Mouse (Mus musculus) embryonic facial prominence, embryonic 12.5 days (tissue): ENCODE data around the gene Zfhx3. TPM values are rescaled to one million over a fixed set of nuclear protein-coding genes. Genes with fewer than 3 reads are reported as not detected.

ENCODE experiments used
- ATAC-seq: fragments of 200-750 bp; cut with Nextera tagmentation; 2 replicates; pipeline ENCODE4 v1.8.0; 2017; ENCODE audit not compliant: insufficient number of reproducible peaks, insufficient read depth, low FRiP score, low TSS enrichment
- H3K27ac ChIP-seq: fragments of 300-500 bp; sonication (generic); 2 replicates; pipeline ENCODE4 v1.5.1; 2016; ENCODE audit warnings: mild to moderate bottlenecking
- H3K27me3 ChIP-seq: fragments of 300-500 bp; sonication (generic); 2 replicates; pipeline ENCODE4 v1.6.1; 2016; ENCODE audit warnings: mild to moderate bottlenecking, moderate library complexity
- H3K36me3 ChIP-seq: fragments of 300-500 bp; sonication (generic); 2 replicates; pipeline ENCODE4 v1.6.1; 2016; ENCODE audit warnings: mild to moderate bottlenecking
- H3K4me1 ChIP-seq: fragments of 300-500 bp; sonication (generic); 2 replicates; pipeline ENCODE4 v1.6.1; 2016
- H3K4me2 ChIP-seq: fragments of 300-500 bp; sonication (generic); replicated peaks from 2 replicates; pipeline ENCODE4 v1.6.1; 2016; ENCODE audit warnings: mild to moderate bottlenecking, moderate library complexity
- H3K4me3 ChIP-seq: fragments of 300-500 bp; sonication (generic); 2 replicates; pipeline ENCODE4 v1.5.1; 2016; ENCODE audit warnings: mild to moderate bottlenecking
- H3K9ac ChIP-seq: fragments of 300-500 bp; sonication (generic); 2 replicates; pipeline ENCODE4 v1.6.1; 2016; ENCODE audit warnings: mild to moderate bottlenecking, moderate library complexity
- H3K9me3 ChIP-seq: fragments of 300-500 bp; sonication (generic); 2 replicates; pipeline ENCODE4 v1.6.1; 2016; ENCODE audit warnings: mild to moderate bottlenecking, moderate library complexity
- WGBS: fragments of 180-500 bp; shearing (Covaris S2); methylation state at CpG from one replicate; pipeline ENCODE4 v1.1.7; 2016; 5-methylcytosine and 5-hydroxymethylcytosine counted together
- polyA plus RNA-seq: library from polyadenylated mRNA; unstranded; fragments of >200 nt; fragmentation: Nextera tagmentation; extraction: Ambion mirVana; gene quantifications from 2 replicates; pipeline ENCODE4 v1.2.1, GENCODE M21; 2016

Zfhx3 gene
- polyA plus RNA-seq, 1 experiment from 2014 or later = 43.1 TPM

DNA sequence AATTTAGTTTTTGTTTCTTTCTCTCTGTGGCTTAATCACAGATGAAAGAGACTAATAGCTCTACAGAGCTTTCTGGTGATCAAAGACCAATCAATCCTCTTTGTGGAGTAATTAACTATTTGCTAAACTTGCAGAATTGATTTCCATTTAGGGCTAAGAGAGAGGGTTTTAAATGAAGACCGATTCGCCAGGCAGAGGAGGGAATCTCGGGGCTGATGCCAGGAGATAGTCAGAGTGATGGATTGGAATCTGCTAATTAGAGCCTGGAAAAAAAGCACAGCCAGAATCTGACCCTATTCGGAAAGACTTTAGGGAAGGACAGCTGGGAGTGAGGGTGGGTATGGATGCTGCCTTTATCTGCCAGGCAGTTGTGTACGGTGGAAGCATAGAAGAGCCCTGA lies 490.9 kb downstream of the Zfhx3 start:
- H3K36me3 ChIP-seq = no peaks in the 10 kb centered on the region
- H3K9ac ChIP-seq = no peak overlapping the region
- H3K9me3 ChIP-seq = no peaks in the 10 kb centered on the region
- no peak overlapping the region for H3K4me2 ChIP-seq
- H3K4me1 ChIP-seq = no peaks in the 10 kb centered on the region; the same call in 1 of the 2 replicates
- no peaks in the 10 kb centered on the region for H3K27me3 ChIP-seq
- no peak overlapping the region for H3K27ac ChIP-seq
- no peak for ATAC-seq
- no peak overlapping the region for H3K4me3 ChIP-seq
- WGBS = 60% methylated on average over 5 of the region's 5 CpGs

DNA sequence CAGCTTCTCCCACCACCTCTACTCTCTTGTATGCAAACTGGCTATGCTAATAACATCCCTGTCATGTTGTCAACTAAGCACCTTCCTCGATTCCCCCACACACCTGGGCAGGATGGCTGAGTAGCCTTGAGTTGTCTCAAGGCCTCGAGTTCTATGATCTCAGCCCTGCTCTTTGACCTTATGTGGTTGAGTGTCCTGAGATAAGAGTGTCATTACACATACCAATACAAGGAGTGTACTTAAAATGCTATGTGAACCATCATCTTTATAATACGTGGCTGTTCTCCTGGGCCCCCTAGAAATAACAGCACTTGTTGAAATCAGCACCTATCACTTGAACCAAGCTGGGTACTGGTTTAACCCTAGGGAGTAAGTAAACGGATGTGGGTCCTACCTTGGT lies 492.1 kb downstream of the Zfhx3 start:
- Histone ChIP-seq H3K36me3 (no peaks in the 10 kb centered on the region), H3K4me3 (no peak overlapping the region), H3K4me2 (no peak overlapping the region), H3K27me3 (no peaks in the 10 kb centered on the region), H3K4me1 (no peaks in the 10 kb centered on the region; the same call in 1 of the 2 replicates), H3K9ac (no peak overlapping the region), H3K27ac (no peak overlapping the region), H3K9me3 (no peaks in the 10 kb centered on the region)
- 75% methylated on average over 4 of the region's 4 CpGs for WGBS
- ATAC-seq = no peak

DNA sequence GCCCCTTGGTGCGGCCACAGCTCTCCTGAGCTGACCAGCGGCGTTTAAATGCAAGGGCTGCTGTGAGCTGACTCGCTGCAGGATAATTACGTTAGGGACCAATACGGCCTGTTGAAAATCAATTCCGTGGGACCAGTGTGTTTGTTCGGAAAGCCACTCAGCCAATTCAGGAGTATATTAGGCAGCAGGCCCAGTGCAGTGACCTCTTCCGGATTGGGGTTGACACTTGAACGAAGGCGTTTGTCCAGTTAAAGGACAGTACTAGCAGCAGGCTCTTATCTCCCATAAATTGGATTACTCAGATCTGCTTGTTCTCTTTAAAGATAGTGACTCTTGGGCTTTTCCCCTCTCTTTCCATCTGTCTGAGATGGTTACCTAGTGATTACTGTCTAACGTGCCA lies 493.9 kb downstream of the Zfhx3 start:
- 65% methylated on average over 12 of the region's 12 CpGs for WGBS
- Histone ChIP-seq H3K27ac (no peak overlapping the region), H3K4me1 (no peaks in the 10 kb centered on the region; the same call in 1 of the 2 replicates), H3K27me3 (no peaks in the 10 kb centered on the region), H3K9ac (no peak overlapping the region), H3K4me3 (no peak overlapping the region), H3K9me3 (no peaks in the 10 kb centered on the region), H3K36me3 (no peaks in the 10 kb centered on the region), H3K4me2 (no peak overlapping the region)
- ATAC-seq = no peak

DNA sequence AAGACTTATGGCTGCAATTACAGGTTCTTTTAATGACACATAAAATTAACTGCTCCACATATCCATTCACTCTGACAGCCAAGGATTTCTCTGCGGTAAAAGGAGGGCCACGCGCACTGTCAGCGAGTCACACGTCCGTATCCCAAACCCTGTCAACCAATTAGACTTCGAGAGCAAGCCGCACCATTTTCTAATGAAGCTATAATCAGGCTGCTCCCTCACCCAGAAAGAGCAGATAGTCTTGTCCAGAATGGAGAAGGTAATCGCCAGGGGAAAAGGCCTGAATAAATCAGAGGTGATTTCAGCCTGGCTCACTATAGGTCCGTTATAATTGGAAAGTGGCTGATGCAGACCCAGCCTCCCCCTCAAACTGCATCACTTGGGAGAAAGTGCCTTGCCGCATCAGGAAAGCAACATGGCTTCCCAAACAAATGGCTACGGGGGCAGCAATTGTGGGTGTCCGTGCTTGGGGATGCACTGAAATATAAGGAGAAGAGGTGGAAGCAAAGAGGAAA lies 494.9 kb downstream of the Zfhx3 start:
- no peaks in the 10 kb centered on the region for H3K27me3 ChIP-seq
- H3K9ac ChIP-seq = no peak overlapping the region
- H3K36me3 ChIP-seq = no peaks in the 10 kb centered on the region
- WGBS = 83% methylated on average over 13 of the region's 13 CpGs
- ATAC-seq = no peak
- no peak overlapping the region for H3K27ac ChIP-seq
- no peak overlapping the region for H3K4me3 ChIP-seq
- no peaks in the 10 kb centered on the region; the same call in 1 of the 2 replicates for H3K4me1 ChIP-seq
- no peaks in the 10 kb centered on the region for H3K9me3 ChIP-seq
- no peak overlapping the region for H3K4me2 ChIP-seq

DNA sequence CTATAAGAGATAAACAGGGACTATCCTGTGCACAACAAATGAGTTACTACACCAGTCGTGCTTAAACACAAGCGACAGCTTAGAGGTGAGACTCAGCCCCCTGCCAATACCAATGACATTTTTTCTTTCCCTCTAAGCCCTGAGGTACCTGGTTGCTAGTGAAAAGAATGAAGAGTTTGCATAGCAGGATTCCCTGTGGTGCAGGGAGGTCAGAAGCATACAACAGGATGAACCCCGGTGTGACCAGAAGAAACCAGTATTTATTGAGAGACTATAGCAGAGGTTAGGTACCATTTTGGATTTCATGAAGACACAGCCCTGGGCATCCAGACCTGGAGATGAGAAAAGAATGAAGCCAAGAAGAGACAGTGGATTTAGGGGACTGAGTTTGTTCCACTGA lies 498.0 kb downstream of the Zfhx3 start:
- no peaks in the 10 kb centered on the region for H3K9me3 ChIP-seq
- no peak overlapping the region for H3K27ac ChIP-seq
- H3K4me2 ChIP-seq = no peak overlapping the region
- H3K4me1 ChIP-seq = no peaks in the 10 kb centered on the region; the same call in 1 of the 2 replicates
- H3K27me3 ChIP-seq = no peaks in the 10 kb centered on the region
- no peaks in the 10 kb centered on the region for H3K36me3 ChIP-seq
- no peak overlapping the region for H3K4me3 ChIP-seq
- H3K9ac ChIP-seq = no peak overlapping the region
- WGBS = 64% methylated on average over 3 of the region's 3 CpGs
- ATAC-seq = no peak

DNA sequence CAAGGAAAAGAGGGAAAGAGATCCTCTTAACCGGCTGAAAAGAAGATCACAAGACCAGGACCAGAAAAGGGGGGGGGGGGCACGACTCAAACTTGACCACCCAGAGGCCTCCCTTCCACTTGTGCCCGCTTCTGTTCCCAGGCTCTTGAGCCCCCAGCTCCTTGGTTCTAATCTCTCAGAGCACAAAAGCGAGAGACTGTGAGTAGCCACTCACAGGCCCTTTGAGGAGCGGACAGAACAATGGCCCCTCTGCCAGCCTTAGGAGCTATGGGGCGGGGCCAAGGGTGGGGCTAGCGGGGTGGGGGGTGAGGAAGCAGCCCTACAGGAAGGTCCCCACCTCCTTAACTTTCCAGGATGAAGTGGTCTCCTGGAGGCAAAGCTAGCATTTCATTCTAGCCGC lies 508.4 kb downstream of the Zfhx3 start:
- Histone ChIP-seq H3K36me3 (no peaks in the 10 kb centered on the region), H3K4me1 (no peaks in the 10 kb centered on the region), H3K9ac (no peak overlapping the region), H3K9me3 (no peaks in the 10 kb centered on the region), H3K4me3 (no peak overlapping the region), H3K27ac (no peak overlapping the region), H3K27me3 (no peaks in the 10 kb centered on the region), H3K4me2 (0 out of 2 replicates have a peak overlapping the region, but pooled peaks have one; percentile 10)
- no peak for ATAC-seq
- 32% methylated on average over 8 of the region's 8 CpGs for WGBS

DNA sequence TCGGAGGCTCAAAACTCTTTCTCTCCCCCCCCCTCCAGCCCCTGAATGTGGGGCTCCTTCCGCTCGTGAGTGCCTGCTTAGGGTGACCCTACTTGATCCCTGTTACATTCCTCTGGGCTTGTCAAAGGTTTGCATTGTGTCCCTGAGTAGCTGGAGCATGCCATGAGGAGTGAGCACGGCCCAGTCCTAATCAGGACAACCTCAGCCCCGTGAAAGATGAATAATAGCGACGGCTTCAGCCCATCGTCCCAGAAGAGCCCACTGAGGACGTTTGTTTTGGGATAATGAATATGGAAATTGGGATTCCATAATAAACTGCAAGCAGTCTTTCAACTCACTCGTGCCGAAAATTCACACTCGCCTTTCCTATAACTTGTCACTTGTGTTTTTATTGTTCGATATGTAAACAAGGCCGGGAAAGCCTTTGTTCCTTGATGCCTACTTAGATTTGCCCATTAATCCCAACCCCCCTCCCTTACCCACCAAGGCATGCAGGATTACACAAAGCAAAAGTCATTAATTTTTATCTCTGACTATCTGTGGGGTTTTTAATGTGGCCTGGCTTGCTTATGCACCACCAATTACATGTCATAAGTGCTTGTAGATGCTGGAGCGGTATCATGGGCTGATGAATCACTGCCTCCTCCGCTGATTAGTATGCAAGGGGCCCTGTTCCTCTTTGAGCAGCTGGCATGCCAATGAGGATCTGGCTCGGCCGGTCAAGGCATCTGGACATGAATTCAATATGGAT lies 512.3 kb downstream of the Zfhx3 start:
- Histone ChIP-seq H3K9ac (no peak overlapping the region), H3K36me3 (no peaks in the 10 kb centered on the region), H3K4me2 (no peak overlapping the region), H3K4me3 (no peak overlapping the region), H3K4me1 (no peaks in the 10 kb centered on the region), H3K27ac (no peak overlapping the region), H3K27me3 (no peaks in the 10 kb centered on the region), H3K9me3 (peaks cover 16% of the 10 kb centered on the region)
- 54% methylated on average over 18 of the region's 18 CpGs for WGBS
- ATAC-seq = no peak

DNA sequence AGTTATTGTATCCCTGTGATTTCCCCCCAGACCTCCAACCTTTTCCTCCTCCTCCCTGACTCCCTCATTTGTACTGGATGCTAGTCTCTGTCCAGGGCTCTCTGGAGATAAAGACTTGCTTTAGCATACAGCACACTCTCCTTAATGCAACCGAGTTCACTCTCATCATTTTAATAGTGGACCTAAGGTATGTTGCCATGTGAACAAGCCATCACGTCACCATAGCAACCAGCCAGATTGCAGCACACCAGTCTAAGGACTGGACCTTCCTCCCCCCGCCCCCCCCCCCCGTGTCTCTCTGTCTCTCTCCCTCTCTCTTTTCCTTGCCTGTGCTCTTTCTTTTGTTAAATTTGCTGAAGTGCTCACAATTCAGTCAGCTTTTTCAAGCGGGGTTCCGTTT lies 524.2 kb downstream of the Zfhx3 start:
- Histone ChIP-seq H3K27me3 (no peaks in the 10 kb centered on the region), H3K36me3 (no peaks in the 10 kb centered on the region), H3K4me2 (no peak overlapping the region), H3K27ac (no peak overlapping the region), H3K4me1 (peaks cover 16% of the 10 kb centered on the region), H3K9ac (no peak overlapping the region), H3K9me3 (no peaks in the 10 kb centered on the region), H3K4me3 (no peak overlapping the region)
- WGBS = 70% methylated on average over 6 of the region's 6 CpGs
- no peak for ATAC-seq

DNA sequence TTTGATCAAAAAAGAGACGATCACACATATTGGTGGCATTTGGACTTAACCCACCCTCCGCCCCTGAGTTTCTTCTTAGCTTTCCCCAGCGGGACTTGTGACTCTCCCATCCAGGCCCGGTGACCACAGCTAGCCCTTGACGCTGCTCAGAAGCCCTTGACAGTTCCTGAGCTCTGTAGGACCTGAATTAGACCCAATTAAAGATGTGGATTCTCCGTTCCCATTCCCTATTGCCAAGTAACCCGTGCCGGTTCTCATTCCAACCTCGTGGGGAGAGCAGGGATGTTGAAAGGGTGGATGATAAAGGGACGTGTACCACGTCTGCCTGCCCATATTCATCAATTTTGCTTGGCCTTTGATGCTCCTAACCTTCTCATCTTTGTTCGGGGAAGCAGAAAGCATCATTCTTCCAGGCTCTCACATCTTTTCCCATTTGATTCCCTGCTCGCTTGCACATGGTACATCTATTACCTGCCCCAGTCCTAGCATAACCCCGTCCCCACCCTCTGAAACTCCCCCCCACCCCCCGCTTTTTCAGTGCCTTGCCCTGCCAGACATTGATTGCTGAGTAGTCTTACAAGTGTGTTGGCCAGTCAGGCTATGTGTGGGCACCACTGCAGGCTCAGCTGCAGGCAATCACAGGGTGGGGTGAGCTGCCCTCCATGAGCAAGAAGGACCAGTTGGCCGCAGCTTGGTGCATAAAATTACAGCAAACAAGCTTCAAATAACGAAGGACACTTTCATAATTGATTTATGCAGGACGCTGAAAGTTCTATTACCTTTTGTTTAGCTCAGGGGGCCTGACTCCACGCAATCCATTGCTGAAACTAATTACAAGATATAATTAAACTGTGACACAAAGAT lies 525.0 kb downstream of the Zfhx3 start:
- no peaks in the 10 kb centered on the region for H3K9me3 ChIP-seq
- H3K4me3 ChIP-seq = no peak overlapping the region
- H3K4me2 ChIP-seq = no peak overlapping the region
- 76% methylated on average over 19 of the region's 19 CpGs for WGBS
- ATAC-seq = no peak
- H3K27ac ChIP-seq = no peak overlapping the region
- peaks cover 16% of the 10 kb centered on the region for H3K4me1 ChIP-seq
- no peaks in the 10 kb centered on the region for H3K36me3 ChIP-seq
- H3K27me3 ChIP-seq = no peaks in the 10 kb centered on the region
- H3K9ac ChIP-seq = no peak overlapping the region

DNA sequence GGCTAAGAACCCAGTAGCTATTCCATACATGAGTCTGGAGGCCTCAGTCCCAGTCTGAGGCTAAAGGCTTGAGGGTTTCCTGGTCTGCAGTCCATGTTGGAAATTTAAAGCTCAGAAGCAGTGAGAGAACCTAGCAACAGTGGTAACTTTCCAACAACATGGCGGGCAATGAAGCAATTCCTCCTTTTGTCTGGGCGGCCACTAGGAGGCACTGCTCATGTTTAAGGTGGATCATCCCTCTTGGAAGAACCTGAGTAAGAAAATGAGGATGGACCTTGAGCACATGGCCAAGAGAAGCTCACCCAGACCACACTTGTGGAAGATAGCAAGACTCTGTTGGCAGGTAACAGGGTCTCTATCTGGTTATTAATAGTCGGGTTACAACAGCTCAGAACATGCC lies 527.8 kb downstream of the Zfhx3 start:
- no peak overlapping the region for H3K27ac ChIP-seq
- WGBS = 93% methylated on average over 3 of the region's 3 CpGs
- no peaks in the 10 kb centered on the region for H3K9me3 ChIP-seq
- ATAC-seq = no peak
- no peaks in the 10 kb centered on the region for H3K36me3 ChIP-seq
- H3K4me3 ChIP-seq = no peak overlapping the region
- H3K9ac ChIP-seq = no peak overlapping the region
- no peaks in the 10 kb centered on the region for H3K27me3 ChIP-seq
- peaks cover 16% of the 10 kb centered on the region for H3K4me1 ChIP-seq
- H3K4me2 ChIP-seq = no peak overlapping the region

DNA sequence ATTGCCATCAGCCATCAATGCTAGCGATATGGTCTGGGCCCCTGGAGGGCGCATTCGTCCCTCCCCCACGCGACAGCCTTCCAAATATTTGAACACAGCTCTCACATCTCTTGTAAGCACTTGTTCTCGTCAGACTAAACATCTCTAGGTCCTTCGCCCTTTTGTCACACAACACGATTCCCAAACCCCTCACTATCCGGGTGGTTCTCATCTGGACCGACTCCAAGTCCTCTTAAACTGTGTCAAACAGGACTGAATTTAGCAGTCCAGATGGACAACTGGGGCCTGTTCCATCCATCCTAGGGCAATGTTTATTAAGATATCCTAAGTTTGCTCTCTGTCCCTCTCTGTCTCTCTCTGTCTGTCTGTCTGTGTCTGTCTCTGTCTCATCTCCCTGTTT lies 532.1 kb downstream of the Zfhx3 start:
- 83% methylated on average over 10 of the region's 10 CpGs for WGBS
- ATAC-seq = no peak

DNA sequence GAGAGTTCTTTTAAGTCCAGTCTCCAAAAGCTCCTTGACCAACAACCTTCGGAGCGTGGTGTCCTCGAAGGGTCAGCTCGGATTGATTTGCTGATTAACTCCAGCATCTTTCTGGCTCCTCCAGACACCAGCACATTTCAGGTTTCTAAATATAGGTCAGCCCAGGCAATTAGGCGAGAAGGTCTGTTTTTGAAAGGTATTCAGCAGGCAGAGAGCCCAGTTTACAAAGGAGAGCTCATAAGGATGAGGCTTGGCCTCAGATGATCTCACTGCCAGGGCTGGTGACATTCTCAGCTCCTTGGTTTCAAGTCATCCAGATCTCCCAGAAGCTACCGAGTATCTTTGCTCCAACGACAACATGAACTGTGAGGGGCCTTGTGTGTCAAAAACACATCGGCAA lies 535.7 kb downstream of the Zfhx3 start:
- no peak for ATAC-seq
- Histone ChIP-seq H3K4me1 (peaks cover 15% of the 10 kb centered on the region), H3K27ac (no peak overlapping the region), H3K27me3 (no peaks in the 10 kb centered on the region), H3K4me2 (no peak overlapping the region), H3K4me3 (no peak overlapping the region), H3K9ac (no peak overlapping the region), H3K9me3 (no peaks in the 10 kb centered on the region), H3K36me3 (no peaks in the 10 kb centered on the region)
- WGBS = 68% methylated on average over 8 of the region's 8 CpGs

More for the DNA sequence above, 532.1 kb downstream of the Zfhx3 start:
- H3K4me2 ChIP-seq = no peak overlapping the region
- no peak overlapping the region for H3K9ac ChIP-seq
- no peaks in the 10 kb centered on the region for H3K36me3 ChIP-seq
- no peak overlapping the region for H3K27ac ChIP-seq
- no peak overlapping the region for H3K4me3 ChIP-seq
- no peaks in the 10 kb centered on the region for H3K27me3 ChIP-seq
- H3K4me1 ChIP-seq = peaks cover 5% of the 10 kb centered on the region; the same call in 1 of the 2 replicates
- H3K9me3 ChIP-seq = no peaks in the 10 kb centered on the region
